Mouse (Mus musculus) granulocyte monocyte progenitor cell, adult 5-6 weeks (primary cell): Measurements from ENCODE around the gene Ten1. TPM values are rescaled to one million over a fixed set of nuclear protein-coding genes. Genes with fewer than 3 reads are reported as not detected.
A peak's percentile ranks its signal among the peaks of the same experiment; 100 is the strongest.

ENCODE experiments used
- ATAC-seq: replicated peaks from 2 replicates; pipeline ENCODE4 v1.8.0; 2016; ENCODE audit warnings: mild to moderate bottlenecking, moderate TSS enrichment, inconsistent platforms; ENCODE audit not compliant: poor library complexity, severe bottlenecking
- total RNA-seq, 2 experiments: library from RNA; stranded (forward) in 1 of 2; stranded (reverse) in 1 of 2; fragments of 200-712, 200-1000 nt in 1 of 2; fragments of >200 nt in 1 of 2; fragmentation: Nextera tagmentation in 1 of 2; gene quantifications; 2 replicates each; pipeline ENCODE4 v1.2.3; 2014 to 2017

Ten1 gene
- total RNA-seq, 2 experiments from 2014 or later: 31.9 to 106 TPM

DNA sequence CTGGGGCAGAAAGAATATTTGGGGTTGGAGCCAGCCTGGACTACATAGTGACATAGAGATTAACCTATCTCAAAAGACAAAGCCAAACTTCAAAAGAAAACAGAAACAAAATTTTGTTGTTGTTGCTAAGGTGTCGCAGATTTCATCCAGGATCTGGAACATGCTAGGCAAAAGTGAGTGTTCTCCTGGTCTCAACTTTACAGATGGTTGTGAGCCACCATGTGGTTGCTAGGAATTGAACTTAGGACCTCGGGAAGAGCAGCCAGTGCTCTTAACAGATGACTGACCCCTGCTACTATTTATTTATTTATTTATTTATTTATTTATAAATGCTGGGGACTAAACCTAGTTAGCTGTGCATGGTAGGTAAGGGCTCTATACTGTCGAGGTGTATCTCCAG lies 2.3 kb upstream of the Ten1 start:
- ATAC-seq: no peak

DNA sequence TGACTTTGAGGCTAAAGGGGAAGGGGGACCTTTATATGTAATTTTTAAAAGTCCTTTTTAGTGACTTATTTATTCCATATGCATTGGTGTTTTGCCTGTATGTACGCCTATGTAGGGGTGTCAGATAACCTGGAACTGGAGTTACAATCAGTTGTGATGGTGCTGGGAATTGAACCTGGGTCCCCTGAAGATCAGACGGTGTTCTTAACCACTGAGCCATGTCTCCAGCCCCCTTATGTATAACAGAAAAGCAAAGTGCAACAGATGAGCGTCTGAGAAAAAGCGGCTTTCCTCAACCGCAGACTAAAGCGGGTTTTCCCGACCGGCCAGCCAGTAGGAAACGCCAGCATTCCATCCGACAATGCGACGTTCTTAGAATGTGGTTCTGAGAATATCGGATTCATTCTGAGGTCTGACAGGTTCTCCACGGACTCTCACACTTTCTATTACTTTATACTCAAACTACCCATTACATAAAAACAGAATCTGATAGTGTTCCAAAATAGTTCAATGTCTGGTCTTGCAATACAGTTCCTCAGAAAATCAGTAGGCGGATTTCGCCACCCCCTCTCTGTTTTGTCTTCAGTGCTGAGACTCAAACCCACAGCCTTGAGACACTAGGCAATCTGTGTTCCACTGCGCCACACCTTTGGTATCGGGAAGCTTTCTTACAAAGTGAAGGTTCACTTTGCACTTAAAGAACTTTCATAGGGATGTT lies 1.6 kb upstream of the Ten1 start:
- no peak for ATAC-seq

- no peak for ATAC-seq
Measured at GRCm38 (mm10) chr11:116197584-116197906, 1.1 kb upstream of the Ten1 start.

GRCm38 (mm10) chr11:116198132-116198531 lies 523 bp upstream of the Ten1 start:
- ATAC-seq: no peak

GRCm38 (mm10) chr11:116201151-116201550 lies 2.5 kb downstream of the Ten1 start:
- ATAC-seq: no peak

GRCm38 (mm10) chr11:116203150-116203549 lies 4.5 kb downstream of the Ten1 start:
- ATAC-seq: no peak

GRCm38 (mm10) chr11:116206678-116207077 lies 8.0 kb downstream of the Ten1 start:
- no peak for ATAC-seq

DNA sequence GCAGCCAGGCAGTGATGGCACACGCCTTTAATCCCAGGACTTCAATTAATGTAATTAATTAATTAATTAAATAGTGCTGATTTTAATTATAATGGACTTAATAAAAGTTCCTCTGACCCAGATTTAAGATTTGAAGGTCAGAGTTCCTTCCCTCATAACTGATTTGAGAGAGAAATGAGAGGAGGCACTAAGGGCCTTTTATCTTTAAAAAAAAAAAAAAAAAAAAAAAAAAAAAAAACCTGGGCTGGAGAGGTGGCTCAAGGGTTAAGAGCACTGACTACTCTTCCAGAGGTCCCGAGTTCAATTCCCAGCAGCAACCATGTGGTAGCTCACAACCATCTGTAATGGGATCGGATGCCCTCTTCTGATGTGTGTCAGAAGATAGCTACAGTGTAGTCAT lies 10.0 kb downstream of the Ten1 start:
- no peak for ATAC-seq

DNA sequence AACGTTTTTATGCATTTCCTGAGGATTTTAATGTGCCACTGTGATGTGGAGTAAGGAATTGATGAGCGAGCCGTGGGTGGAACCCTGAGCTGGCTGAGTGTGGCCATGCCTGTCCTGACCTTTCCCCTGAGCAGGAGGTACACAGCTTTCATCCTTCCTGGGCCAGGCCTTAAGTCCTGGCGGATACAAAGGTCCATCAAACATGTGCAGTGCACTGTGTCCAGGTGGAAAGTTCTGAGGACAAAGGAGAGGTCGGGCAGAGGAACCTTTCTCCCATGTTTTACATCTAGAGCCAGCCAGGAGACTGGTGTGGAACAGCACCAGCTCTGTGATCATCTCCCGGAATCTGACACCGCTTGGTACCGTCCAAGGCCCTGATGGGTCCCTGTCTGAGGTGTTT lies 10.6 kb downstream of the Ten1 start:
- no peak for ATAC-seq

- no peak for ATAC-seq
Measured at GRCm38 (mm10) chr11:116210696-116211095, 12.0 kb downstream of the Ten1 start.

- no peak for ATAC-seq
Measured at GRCm38 (mm10) chr11:116212847-116213246, 14.2 kb downstream of the Ten1 start.

GRCm38 (mm10) chr11:116213877-116214510 lies 15.3 kb downstream of the Ten1 start:
- no peak for ATAC-seq

- no peak for ATAC-seq
Measured at GRCm38 (mm10) chr11:116215181-116215580, 16.5 kb downstream of the Ten1 start.

GRCm38 (mm10) chr11:116215991-116216390 lies 17.3 kb downstream of the Ten1 start:
- ATAC-seq: no peak

DNA sequence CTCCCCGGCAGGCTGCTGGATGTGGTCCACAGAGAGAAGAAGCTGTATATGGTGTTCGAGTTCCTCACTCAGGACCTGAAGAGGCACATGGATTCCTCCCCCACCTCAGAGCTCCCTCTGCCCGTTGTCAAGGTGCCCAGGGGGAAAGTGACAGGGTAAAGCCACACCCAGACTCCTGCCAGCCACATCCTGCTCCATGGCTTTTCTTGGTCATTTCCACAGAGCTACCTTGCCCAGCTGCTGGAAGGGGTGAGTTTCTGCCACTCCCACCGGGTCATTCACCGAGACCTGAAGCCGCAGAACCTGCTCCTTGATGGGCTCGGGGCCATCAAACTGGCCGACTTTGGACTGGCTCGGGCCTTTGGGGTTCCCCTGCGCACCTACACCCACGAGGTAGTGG lies 17.9 kb downstream of the Ten1 start:
- no peak for ATAC-seq

- no peak for ATAC-seq
Measured at GRCm38 (mm10) chr11:116218263-116218662, 19.6 kb downstream of the Ten1 start.

DNA sequence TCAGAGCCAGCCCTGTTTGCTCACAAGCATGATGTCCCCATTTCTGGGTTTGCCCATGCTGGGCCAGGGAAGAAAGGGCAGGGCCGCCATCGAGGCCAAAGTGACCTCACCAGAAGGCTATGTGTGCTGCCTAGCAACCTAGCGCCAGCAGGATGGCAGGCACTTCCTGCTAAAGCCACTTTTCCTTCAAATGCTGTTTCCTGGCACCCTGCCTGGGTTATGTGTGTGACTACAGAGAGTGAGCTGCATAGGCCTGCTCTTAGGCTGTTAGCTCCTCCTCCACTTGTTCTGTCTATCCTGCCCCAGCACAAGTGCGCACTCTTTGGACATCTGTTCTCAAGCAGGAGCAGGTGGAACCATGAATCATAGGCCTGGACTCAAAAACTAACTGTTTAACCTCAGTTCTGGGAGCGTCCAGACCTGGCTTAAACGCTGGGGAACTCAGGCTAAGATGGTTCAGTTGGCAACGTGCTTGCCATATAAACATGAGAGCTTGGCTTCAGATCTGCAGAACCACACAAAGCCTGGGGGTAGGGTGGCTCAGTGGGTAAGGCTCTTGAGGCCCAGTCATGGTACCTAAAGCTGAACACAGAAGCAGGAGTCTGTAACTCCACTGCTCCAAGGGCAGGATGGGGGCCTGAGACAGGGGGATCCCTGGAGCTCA lies 20.2 kb downstream of the Ten1 start:
- peak; percentile 47 for ATAC-seq

- ATAC-seq: peak; percentile 48
Measured at GRCm38 (mm10) chr11:116219885-116220284, 21.2 kb downstream of the Ten1 start.

GRCm38 (mm10) chr11:116221931-116222739 lies 23.5 kb downstream of the Ten1 start:
- no peak for ATAC-seq

DNA sequence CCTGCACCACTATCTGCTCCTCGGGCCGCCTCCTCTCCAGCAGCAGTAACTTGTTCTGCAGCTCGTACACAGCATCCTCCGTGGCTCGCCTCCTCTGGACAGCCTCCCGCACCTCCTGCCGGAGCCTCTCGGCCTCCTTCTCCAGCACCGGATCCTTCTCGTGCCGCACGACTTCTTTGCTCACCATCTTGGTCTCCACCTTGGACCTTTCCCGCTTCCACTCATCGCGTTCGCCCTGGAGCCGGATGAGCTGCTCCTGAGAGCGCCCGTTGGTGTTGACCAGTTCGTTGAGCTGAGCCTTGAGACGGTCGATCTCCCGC lies 24.0 kb downstream of the Ten1 start:
- no peak for ATAC-seq

DNA sequence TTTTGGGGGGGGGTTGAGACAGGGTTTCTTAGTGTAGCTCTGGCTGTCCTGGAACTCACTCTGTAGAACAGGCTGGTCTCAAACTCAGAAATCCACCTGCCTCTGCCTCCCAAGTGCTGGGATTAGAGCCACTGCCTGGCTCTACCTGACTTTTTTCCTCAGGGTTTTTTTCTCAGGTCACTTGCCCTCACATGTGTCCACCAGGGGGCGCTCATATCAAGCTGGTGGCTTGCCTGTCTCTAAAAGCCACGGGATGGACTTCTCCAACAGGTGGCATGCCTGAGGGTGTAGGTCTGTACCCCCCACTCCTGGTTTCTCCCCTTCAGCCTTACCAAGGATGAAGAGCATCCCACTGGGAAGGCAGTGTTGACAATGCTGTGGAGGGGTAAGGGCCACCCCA lies 27.8 kb downstream of the Ten1 start:
- peak; percentile 58 for ATAC-seq
